Mouse (Mus musculus) kidney, adult 2 months (tissue): ENCODE measurements around the gene Gsn.

Source experiments
- CTCF ChIP-seq: fragments of 200-500 bp; conservative IDR thresholded peaks from 2 replicates; pipeline ENCODE4 v1.5.1; 2011; ENCODE audit warnings: low read depth, mild to moderate bottlenecking, control low read depth, low read length, moderate library complexity, mixed read lengths; ENCODE audit not compliant: insufficient read depth, insufficient read length
- POLR2A ChIP-seq: fragments of 200-500 bp; IDR thresholded peaks from one replicate; pipeline ENCODE4 v1.6.1; 2011; ENCODE audit warnings: low read depth, low read length, control low read depth

DNA sequence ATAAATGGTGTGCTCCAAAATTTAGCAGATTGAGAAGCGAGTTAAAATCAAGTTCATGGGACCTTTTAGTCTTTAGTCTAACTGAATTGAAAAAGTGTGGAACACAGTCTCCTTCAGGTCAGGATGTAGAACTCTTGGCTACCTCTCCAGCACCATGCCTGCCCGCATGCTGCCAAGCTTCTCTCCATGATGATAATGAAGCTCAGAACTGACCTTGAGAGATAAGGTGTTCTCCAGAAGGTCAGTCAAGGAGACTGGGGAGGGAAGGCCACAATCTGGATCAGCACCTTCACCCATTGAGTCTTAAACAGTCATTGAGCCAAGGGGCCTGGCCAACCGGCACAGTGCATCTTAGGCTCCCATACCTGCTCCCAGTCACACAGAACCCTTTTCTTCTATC, 49.4 kb upstream of the Gsn start:
- TF ChIP-seq CTCF (no peak), POLR2A (no peak)
